Mouse (Mus musculus): ENCODE measurements around the gene Iqsec1.

The Iqsec1 gene

DNA sequence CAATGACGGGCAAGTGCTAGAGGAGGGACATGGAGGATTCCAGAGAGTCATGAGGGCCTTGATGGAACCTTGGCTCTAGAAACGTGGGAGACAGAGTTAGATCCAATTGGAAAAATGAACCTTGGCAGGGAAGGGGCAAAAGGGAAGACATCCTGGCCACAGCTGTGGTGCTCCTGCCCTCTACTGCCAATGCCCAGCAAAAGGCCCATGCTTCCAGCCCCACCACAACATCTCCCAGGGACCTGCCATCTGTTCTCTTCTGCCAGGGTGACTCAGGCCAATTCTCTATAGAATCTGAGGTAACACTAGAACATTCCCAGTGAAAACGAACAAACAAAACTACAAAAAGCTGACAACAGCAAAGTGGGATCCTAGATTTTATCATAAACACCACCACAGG, 173.1 kb downstream of the Iqsec1 start:
- DNase-seq (ENCODE audit: low spot score in 2 of 2): no peak

DNA sequence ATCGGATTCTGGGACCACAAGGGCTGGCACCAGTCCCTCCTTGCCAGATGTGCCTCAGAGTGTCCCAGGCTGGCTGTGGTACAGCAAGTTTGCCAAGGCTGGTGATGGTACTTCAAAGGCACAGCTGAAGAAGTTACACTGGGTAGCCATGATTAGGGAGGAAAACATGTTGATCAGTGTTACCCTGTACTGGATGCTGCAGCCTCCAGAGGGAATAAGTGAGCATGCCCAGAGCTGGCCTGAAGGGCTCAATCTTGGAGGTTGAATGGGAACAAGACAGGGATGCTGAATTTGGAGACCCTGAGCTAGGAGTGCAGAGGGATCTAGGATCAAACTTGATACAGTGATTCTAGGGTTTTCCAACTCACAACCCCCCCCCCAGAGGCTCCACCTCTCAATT, 175.0 kb downstream of the Iqsec1 start:
- no peak for DNase-seq (ENCODE audit: low spot score in 2 of 2)

DNA sequence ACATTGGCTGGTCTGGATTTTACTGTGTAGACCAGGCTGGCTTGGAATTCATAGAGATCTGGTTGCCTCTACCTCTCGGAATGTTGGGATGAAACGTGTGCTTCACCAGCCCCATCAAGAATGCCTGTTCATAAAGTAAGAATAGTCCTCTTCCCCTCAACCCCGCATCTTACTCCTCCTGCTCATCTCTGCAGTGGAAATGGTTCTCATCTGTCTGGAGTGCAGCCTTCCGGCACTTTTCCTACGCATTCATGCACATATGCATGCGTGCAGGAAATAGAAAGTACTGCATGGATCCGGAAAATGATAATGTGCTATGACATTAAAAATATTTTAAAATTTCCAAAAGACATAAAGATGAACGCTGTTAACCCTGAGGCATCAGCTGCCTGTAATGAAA, 175.9 kb downstream of the Iqsec1 start:
- no peak for DNase-seq (ENCODE audit: low spot score in 2 of 2)

DNA sequence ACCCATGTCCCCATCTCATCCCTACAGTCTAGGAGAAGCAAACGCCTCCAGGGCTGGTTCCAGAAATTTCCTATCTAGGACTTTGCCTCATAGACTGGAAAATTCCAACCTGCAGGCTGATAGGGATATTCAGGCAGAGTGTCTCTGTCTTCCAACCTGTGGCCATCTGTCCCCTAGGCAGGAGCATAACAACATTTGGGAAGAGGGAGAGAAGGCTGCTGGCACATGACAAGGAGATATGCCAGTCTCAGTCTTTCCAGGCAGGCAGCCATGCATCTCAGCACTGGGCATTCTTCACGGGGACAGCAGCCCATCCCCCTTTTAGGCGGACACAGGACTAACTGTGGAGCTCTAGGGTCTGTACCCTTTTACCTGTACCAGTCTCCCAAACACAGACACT, 176.4 kb downstream of the Iqsec1 start:
- no peak for DNase-seq (ENCODE audit: low spot score in 2 of 2)

DNA sequence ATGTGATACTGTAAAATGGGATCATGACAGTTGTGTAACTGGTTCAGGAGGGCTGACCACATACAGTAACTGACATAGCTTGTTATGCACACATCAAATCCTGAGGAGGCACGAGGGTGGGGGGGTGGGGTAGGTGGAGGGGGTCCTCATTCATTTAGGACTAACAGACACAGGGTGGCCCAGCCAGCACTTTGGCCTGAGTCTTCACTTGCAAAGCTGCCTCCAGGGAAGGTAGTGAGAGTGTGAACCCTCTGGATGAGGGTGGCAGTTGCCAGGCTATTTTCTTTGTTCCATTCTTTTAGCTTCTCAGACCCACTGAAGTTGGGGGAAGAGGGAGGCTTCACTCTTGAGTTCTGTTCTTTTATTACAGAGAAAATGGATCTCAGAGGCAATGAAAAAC, 177.9 kb downstream of the Iqsec1 start:
- DNase-seq (ENCODE audit: low spot score in 2 of 2): no peak

DNA sequence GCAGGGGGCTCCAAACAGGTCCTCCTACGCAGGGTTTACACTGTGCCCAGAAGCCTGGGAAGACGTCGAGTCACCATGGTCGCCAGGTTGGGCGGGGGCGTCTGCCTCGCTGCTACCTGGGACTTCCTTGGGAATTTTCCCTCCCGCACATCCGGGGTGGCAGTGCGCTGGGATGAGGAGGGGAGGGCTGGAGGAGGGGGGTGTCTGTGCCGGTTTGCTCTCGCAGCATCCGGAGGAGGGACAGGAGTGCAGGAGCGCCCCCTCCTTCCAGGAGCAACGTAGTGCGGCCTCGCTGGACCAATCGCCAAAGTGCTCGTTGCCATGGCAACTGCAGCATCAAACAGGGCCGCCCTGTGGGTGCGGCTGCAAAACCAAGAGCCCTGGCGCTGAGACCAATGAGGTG, 178.5 kb downstream of the Iqsec1 start:
- peak; percentile 67 to 70 for DNase-seq (ENCODE audit: low spot score in 2 of 2)

DNA sequence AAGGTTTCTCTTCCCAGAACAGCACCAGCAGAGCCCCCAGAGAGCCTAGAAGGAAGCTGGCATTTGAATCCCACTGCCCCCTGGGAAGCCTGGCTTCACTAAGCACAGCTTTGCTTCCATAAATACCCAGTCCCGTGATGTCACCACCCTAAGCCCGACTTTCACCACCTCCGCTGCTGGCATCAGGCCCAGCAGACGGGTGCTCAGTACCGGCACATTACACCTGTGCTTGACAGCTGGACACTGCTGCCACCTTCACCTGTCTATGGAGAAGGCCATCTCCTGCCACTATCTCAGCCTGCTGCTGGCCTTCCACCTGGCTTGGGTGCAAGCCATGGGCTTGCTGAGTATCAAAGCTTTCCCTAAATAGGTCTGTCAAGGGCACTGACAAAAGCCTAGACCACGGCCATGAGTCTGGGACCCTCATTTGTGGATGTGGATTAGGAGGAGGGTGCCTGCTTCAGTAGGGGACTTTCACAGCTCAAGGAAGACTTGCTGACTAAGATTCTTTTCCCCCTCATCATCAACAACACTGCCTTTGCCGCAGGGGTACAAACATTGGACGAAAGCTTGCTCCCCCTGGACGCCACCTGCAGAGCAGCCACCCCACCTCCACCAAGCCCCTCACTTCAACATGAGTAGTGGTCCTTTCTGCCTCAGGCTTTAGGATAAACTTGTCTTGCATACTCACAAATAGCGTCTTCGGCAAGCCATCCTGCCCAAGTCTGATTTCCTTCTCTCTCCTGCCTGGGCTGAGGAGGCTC, 179.2 kb downstream of the Iqsec1 start:
- no peak for DNase-seq (ENCODE audit: low spot score in 2 of 2)

DNA sequence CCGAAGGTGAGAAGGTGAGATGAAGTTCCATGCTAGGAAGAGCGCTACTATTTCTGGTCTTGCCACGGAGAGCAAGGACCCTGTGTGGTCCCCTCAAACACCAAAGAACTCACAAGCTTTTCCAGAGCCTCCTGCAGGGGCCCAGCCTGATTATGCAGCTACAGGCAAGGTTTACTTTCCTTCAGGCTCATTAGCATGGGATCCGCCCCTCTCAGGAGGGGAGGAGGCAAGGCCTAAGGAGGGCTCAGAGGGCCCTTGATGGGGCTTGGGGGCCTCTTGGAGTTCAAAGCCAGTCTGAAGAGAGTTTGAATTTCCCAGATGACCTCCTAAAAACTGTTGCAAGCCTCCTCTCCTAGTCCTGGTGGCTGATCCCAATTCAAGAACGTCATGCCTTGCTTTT, 179.9 kb downstream of the Iqsec1 start:
- no peak for DNase-seq (ENCODE audit: low spot score in 2 of 2)

DNA sequence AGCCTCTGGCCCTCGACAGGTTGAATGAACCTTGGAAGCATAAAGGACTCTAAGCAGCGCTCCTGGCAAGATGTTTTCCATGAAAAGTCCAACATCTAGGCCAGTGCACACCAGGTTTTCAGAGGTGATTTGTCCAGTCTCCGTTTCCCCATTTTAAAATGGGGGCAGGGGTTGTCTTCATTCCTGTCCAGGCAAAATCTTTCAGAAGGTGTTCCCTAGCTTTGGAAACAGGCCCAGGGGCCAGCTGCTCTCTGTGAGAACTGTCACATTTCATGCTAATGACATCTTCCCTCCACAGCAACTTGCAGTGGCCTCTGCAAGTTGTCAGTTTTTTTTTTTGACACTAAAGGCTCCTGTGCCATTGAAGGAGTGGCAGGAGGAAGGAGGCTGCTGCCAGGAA, 180.4 kb downstream of the Iqsec1 start:
- DNase-seq (ENCODE audit: low spot score in 2 of 2): no peak

DNA sequence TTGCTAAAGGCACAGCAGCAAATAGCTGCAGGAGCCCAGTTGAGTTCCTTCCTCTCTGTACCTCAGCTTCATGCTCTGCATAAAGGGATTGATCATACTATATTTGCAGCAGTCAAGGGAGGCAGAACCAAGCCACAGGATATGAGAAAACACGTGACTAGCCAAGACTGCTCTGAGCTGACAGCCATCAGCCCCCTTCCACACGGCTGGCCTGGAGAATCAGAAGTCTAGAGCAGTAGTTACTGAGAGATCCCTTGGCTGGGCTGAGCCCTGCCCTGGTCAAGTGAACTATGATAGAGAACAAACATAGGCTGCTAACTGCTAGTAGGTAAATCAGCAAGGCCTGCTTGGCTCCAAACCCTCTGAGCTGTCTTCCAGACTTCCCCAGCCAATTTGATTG, 180.9 kb downstream of the Iqsec1 start:
- DNase-seq (ENCODE audit: low spot score in 2 of 2): peak in 1 of 2 experiments; percentile 12

DNA sequence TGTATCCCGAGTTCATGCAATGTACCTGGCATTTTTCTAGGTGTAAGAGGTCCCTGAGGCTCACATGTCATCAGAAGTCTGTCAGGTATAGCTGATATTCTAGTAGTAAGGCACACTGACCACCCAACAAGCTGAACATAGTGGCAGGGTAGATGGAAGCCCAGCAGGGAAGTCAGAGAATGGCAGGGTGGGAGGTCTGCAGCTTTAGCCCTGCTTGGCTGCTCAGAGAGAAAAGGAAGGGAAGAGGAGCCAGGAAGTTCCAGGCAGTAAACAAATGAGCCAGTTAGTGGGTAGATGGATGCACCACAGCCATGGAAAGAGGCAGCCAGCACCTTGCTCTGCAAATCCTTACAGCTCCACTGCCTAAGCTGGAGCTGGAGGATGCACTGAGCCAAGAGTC, 181.7 kb downstream of the Iqsec1 start:
- no peak for DNase-seq (ENCODE audit: low spot score in 2 of 2)

DNA sequence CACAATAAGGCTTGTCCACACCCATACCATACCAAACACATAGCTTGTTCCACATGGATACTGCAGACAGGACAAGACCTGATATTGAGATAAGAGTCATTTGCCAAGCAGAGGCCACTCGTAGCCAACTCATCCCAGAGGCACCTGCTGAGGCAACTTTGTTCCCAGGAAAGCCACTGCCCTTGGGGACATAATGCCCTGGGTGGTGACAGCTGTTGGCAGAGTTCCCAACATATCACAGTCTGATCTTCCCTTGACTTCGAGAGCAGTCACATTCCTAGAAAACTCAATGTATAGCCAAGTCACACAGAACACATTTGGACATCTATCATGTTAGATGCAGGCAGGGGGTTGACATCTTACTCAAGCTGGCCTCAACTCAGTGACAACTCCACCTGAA, 183.4 kb downstream of the Iqsec1 start:
- DNase-seq (ENCODE audit: low spot score in 2 of 2): no peak

DNA sequence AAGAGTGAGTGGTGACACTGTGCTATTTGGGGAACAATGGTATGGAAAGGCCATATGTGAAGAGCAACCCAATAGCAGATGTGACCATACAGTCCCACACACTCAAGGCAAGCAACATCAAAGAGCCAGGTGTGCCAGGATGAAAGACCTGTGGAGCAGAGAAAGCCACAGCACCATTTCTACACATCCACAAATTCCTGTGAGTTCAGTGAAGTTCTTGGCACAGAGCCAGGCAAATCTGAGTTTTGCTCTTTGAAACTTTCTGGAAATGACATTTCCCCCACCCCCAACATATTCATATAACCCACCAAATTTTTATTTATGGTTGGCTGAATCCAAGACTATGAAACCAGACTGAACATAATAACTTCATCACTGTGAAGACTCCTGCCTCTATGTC, 183.8 kb downstream of the Iqsec1 start:
- DNase-seq (ENCODE audit: low spot score in 2 of 2): no peak

DNA sequence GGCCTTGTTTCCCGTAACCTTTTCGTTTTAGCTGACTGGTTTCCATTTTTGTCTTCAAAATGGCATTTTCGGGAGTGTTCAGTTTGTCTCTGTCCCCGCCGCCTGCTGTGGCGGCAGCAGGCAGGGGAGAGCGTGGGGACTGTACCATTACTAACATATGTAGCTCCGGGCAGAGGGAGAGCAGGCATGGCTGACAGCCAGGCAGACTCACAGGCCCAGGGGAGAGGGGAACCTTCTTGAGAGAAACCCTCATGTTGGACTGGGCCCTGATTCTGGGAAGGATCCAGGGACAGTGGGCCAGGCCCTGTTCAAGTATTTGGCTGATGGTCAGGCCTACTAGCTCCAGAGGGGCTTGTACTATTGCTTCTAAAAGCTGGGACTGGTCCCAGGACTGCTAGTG, 185.9 kb downstream of the Iqsec1 start:
- no peak for DNase-seq (ENCODE audit: low spot score in 2 of 2)

DNA sequence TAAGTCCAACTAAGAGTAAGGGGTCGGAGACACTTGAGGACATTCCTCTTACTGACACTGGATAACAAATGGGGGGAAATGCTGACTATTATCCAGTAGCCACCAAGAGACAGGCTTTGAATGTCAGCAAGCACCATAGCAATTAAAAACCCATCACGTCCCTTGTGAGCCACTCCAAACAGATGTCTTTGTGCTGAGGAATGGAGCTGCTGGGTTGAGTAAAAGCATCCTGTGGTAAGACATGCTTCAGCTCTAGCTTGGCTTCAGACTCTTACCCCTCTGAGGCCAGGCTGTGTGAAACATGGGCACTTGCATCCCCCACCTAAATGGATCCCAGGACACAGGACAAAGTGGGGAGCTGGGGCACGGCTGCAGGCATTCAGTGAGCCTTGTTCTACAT, 186.4 kb downstream of the Iqsec1 start:
- DNase-seq (ENCODE audit: low spot score in 2 of 2): no peak

DNA sequence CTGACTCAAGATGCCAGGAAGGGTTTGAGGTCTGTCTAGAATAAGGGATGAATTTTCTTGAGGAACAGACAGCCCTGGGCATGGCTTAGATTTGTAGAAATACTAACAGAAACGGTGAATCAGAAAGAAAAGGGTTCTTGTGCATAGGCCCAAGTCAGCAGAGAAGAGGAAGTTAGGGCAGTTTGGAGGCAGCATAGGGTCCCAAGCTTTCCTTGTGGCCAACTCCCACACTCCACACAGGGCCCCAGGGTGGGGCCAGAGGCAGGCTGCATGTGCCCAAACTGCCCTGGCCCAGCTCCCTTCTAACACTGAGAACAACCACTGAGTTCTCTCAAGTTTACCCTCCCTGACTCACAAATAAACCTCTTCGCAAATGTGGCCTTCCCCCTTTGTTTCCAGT, 187.7 kb downstream of the Iqsec1 start:
- no peak for DNase-seq (ENCODE audit: low spot score in 2 of 2)

DNA sequence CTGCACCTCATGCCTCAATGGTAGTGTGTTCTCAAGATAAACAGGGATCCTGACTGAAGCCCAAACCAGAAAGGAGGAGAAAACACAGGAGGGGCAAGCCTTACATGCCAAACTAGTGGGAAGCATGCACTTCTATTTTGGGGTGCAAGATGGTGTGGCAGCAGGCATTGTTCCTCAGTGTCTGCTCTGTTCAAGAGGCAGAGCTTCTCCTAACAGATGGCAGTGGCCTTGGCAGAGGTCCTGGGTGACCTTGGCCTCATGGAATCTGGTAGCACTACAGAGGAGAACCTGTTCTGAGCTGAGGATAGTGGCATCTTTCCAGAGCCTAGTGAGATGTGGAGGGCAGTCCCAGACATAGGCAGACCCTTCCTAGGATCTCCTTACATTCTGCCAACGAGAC, 189.4 kb downstream of the Iqsec1 start:
- DNase-seq (ENCODE audit: low spot score in 2 of 2): no peak

DNA sequence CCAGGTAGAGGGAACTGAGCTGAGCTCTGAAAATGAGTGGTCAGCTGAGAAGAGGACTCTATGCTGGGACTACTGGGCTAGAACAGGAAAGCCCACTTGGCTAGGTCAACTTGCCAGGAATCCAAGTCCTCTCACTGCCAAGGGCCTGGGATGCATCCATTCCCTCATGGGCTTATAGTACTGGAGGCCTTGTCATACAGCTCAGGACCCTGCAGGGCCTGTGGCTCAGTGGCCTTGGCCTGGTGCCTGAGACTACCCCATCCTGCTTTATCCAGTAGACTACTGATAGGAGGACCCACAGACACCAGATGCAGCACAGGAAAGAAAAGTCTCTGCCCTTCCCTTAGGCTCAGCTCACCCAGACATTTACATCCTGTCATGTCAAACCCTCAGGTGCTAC, 190.3 kb downstream of the Iqsec1 start:
- DNase-seq (ENCODE audit: low spot score in 2 of 2): no peak

DNA sequence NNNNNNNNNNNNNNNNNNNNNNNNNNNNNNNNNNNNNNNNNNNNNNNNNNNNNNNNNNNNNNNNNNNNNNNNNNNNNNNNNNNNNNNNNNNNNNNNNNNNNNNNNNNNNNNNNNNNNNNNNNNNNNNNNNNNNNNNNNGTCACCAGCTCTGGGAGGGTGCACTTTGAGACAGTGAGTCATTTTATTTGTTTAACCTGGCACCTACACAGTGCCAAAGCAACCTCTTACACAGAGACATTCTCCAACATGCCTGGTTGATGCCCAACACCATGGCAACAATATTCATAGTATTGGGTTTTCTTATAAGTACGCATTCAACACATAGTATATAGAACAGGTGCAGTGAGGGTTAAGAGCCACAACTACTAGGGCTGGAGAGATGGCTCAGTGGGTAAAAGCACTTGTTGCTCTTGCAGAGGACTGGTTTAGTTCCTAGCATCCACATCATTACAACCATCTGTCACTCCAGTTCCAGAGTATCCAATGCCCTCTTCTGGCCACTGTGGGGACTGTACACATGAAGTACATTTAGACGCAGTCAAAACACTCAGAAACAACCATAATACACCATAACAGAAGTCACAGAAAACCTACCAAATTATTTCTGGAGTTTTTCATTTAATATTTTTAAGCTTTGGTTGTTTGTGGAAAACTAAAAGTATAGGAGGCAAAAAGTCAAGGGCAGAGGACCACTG, 191.4 kb downstream of the Iqsec1 start:
- no peak for DNase-seq (ENCODE audit: low spot score in 2 of 2)

DNA sequence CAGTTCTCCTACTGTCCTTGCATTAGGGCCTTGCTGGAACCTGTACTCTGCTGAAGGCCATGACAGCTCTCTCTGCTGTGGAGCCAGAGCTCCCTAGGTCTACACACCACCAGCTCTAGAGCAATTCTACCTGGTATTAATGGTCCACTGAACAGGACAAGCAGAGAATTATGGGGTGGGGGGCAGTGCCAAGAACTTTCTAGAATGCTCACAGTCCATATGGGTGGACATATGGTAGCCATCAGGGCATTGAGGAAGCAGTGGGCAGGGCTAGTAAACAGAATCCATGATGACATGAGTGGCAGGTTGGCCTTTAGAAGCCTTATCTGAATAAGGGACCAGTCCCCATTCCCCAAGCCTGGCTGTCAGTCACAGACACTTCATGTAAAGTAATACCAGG, 197.6 kb downstream of the Iqsec1 start:
- no peak for DNase-seq (ENCODE audit: low spot score in 2 of 2)

DNA sequence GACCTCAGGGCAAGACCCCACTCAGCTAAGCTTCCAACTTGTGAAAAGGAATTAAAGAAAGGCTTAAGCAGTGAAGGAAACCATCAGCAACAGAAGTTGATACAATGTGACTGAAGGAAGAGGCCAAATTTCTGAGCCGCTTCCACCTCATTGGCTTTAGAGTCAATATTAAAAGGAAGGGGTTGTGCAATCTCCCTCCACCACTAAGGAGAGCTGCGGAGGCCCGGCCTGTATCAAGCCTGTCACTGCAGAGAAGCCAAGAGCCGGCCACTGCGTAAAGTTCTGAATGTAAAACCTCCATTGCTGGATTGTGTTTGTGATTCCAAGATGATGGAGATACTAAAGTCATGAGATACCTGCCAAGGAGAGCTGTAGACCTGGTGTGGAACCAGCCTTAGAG, 199.0 kb downstream of the Iqsec1 start:
- no peak for DNase-seq (ENCODE audit: low spot score in 2 of 2)

DNA sequence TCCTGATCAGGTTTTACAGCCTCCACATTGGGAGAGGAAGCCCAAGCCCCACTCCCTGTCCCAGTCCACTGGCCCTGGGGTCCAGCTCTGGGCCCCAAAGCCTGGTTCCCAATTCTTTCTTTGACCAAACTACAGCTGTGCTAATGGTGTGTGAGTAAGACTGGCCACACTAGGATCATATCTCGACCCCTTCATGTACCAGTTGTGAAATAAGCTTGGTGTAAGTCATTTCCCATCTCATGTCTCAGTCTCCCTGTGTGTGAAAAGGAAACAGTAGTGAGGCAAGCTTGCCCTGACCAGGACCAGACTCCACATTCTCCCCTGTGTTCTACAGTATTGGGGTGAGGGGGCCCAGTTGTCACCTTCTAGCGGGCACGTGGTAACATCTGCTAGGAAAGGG, 200.9 kb downstream of the Iqsec1 start:
- no peak for DNase-seq (ENCODE audit: low spot score in 2 of 2)

DNA sequence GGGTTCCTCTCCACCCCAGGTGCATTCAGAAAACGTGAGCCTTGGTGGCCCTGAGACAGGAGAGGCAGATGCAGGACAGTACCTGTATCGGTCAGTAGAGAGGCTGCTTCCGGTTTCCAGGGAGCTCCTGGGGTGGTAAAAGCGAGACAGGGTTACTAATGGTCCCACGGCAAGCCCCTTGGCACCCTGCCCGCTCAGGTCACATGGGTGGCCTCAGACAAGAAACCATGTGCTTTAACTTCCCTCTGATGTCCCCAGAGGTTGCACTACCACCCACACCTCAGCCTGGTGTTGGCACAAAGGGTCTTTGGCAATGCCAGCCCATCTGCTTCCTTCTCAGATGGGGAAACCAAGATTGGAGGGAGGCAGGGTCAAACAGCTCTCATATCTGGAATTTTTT, 201.4 kb downstream of the Iqsec1 start:
- no peak for DNase-seq (ENCODE audit: low spot score in 2 of 2)

DNA sequence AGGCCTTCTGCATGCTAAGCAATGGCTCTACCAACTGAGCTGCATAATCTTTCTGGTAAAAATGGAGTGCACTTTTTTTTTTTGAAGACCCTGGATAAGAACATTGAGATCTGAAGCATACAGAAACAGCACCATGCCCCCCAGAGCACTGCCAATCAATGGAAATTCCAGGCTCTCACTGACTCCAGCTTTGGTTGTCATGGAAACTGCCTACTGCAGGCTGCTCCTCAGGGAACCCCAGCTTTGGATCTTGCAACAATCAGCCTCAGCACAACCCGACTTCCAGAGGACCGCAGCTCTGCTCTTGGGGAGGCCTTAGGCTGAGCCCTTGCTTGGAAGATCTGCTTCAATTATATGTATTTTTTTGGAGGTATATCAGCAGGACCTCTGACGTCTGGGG, 201.9 kb downstream of the Iqsec1 start:
- no peak for DNase-seq (ENCODE audit: low spot score in 2 of 2)

Measured in thymus, postnatal 10 days (tissue).